15 mouse cellular contexts compared by ENCODE assay signal in the genomic region with DNA sequence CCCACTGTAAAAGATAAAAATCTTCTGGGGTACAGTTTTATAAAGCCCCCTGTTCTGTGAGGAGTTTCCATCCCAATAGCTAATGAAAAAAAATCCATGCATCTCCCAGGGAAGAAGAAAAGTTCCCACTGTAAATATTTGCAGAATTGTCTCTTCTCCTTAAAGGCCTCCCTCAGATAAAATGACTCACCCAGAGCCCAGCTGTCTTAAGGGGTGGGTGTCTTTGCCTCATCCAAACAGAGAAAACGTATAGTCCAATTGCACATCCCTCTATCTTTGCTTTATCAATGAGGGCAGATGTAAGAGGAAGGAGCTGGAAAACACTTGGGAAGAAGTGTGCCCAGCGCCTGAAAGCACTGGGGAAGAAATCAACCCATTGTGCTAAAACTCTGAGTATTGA.
"Had no signal": no experiment of that assay in that cellular context is flagged by ENCODE, and none has a peak within 500 bp of the region (broad histone marks: within the 10 kb centered on the region; RNA-seq: fewer than 3 reads in every experiment).

No protein-coding gene starts in this region.

- ATAC-seq: hindbrain, postnatal 0 days; intestine, embryonic 16.5 days; liver, embryonic 12.5 days had no signal

- DNase-seq: gastrocnemius, postnatal 14 days; gastrocnemius, postnatal 36 days; heart, adult 18-20 months; heart, postnatal 10 days; kidney, adult 11 months; kidney, adult 2 months; kidney, adult 9 months; kidney, postnatal 14 days; kidney, postnatal 36 days; layer of hippocampus, adult 9-11 months; layer of hippocampus, postnatal 36 days; left cerebral cortex, postnatal 4 days had no signal
